Mouse (Mus musculus): ENCODE results near the gene Lpcat3. TPM values are rescaled to one million over a fixed set of nuclear protein-coding genes. Genes with fewer than 3 reads are reported as not detected.
"Not testable (repeated sequence)": the region's sequence is repeated elsewhere in the genome, so short reads cannot be mapped to it uniquely, and the experiment has no call there.

Gene Lpcat3
- total RNA-seq, 2 experiments from 2014 or later = 14.6 to 19.0 TPM

DNA sequence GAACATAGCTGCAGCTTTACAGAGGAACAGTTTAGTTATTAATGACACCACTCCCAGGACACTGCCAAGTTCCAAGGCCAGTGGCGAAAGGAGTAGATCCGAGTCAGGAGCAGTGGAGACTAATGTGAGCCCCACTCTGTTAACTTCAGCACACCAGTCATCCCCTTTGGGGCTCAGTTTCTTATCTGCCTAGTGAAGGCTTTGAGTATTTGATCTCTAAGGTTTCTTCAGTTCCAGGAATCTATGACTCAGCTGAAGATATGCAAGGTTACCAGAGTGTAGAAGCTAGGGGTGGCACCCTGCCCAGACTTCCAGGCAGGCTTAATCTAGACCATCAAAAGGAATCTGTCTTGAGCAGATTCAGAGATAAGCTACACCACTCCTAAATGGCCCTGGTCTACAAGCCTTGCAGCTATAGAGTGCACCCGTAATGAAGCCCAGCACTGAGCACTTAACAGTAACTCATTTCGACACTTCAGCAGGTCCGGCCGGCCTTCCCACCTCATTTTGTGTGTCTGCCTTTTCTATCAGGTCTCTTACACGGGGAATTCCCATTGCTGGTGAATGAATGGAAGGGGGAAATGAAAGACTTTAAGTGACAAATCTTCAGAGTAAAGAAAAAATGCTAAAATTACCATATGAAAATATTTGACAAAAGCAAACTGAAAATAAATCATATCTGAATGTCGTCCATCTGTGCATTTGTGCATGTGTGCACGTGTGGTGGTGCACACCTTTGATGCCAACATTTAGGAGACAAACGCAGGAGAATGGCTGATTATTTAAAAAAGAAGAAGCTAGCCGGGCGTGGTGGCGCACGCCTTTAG is 21.0 kb downstream of the Lpcat3 start:
- TF ChIP-seq CTCF (IDR thresholded peaks at IDR 0.05) = no peak
- Histone ChIP-seq H3K27ac (peak overlapping the region; percentile 55), H3K4me3 (no peak overlapping the region; the same call in 1 of the 2 replicates)
- intact Hi-C loops (cut with DNase I) = no loop called here
- peak; percentile 74 for DNase-seq

DNA sequence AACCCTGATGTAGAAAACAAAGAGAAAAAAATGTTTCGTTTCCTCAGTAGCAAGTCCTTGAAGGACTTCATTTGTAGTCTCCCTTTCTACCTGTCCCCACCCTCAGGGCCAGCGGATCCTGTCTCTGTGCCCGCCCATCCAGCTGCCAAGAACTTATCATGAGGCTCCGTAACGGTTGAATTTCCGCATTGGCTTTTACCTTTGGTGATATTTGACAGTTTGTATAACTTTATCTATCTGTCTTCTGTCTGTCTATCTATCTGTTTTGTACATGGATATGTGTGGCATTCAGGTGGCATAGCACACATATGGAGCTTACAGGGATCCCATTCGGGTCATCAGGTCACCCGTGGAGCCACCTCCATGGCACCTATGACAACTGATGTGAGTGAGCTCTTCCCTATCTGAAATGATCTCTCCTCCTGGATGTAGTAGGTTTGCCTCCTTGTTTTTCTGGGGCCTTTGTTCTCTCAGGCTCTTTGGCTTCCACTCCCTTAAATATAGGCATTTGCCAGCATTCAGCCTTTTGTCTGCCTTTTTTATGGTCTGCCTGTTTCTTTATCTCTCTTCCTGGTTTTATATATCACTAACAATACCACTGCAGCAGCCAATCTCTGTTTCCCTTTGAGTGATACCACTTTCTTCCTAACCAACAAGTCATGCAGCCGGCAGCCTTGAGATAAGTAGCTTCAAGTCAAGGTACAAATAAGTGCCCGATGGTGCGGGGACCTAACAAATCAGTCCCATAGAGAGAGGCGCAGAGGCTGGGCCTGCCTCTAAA is 23.0 kb downstream of the Lpcat3 start:
- no peak overlapping the region for H3K27ac ChIP-seq
- no peak for DNase-seq
- intact Hi-C loops (cut with DNase I) = no loop called here
- H3K4me3 ChIP-seq = no peak overlapping the region
- no peak for TF ChIP-seq CTCF (IDR thresholded peaks at IDR 0.05)

DNA sequence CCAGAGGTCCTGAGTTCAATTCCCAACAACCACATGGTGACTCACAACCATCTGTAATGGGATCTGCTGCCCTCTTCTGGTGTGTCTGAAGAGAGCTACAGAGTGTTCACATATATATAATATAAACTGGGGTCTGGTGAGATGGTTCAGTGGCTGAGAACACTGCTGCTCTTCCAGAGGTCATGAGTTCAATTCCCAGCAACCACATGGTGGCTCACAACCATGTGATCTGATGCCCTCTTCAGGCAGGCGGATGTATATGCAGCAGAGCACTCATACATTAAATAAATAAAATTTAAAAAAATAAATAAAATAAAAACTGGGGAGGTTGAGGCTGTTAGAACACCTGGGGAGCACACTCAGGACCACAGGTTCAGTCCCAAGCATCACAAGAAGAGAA is 23.8 kb downstream of the Lpcat3 start:
- H3K4me3 ChIP-seq; H3K27ac ChIP-seq; DNase-seq; intact Hi-C loops (cut with DNase I): not testable (repeated sequence)
- TF ChIP-seq CTCF (IDR thresholded peaks at IDR 0.05) = peak; percentile 29

DNA sequence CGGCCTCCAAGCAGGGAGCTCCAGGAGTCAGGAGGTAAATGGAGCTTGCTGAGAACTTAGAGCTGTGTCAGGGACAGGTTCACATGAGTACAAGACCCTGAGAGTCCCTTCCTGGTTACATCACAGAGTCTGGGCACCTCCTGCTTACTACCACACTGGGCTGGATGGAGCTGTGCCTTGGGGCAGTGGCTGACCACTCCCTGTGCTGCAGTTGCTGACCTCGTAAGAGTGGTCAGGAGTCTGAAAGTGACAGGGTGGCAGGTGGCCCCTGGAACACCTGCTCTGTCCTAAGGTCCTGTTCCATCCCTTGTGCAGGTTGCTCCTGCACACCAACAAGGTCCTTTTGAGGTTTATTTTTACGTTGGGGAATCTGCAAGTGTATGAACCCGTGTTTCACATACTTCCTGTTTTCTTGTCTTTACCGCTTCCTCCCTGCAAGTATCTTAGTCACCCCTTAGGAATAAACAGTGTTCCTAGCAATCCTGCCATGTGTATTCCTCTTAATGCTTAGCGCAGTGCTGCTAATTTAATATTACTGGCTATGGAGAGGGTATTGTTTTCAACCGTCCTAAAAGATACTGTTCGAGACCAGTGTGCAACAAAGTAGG is 25.4 kb downstream of the Lpcat3 start:
- H3K27ac ChIP-seq = no peak overlapping the region

DNA sequence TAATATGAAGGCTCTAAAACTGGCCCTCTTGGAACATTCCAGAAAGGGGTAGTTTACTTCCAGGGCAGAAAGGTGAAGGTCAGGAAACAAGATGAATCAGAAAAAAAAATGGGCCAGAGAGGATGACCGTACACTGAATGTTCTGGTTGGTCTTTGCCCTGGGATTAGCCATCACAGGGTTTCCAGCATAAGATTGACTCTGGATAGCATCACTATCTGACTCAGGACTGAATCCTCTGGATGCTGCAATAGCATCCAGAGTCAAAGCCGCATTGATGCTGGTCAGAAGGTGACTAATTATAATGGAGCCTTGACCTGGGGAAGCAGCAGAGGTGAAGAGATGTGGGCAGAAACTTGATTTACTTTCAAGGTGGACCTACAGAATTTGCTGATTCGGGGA is 26.2 kb downstream of the Lpcat3 start:
- TF ChIP-seq CTCF (IDR thresholded peaks at IDR 0.05) = no peak
- intact Hi-C loops (cut with DNase I) = no loop called here
- Histone ChIP-seq H3K4me3 (no peak overlapping the region), H3K27ac (no peak overlapping the region)
- no peak for DNase-seq

More for the DNA sequence above, 25.4 kb downstream of the Lpcat3 start:
- H3K4me3 ChIP-seq = no peak overlapping the region
- intact Hi-C loops (cut with DNase I) = no loop called here
- TF ChIP-seq CTCF (IDR thresholded peaks at IDR 0.05) = no peak
- DNase-seq = no peak

DNA sequence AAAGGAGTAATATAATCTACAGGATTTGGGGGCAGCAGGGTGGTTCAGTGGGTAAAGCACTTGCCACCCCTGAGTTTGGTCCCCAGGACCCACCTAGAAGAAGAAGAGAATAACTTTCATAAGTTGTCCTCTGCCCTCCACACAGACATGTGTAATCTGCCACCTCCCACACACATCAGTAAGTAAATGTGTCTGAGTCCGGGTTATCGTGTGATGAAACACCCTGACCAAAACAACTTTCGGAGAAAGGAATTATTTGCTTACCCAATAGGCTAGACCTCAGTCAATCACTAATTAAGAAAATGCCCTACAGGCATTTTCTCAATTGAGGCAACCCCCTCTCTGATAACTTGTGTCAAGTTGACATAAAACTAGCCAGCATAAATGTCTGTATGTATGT is 27.7 kb downstream of the Lpcat3 start:
- DNase-seq = no peak
- no peak for TF ChIP-seq CTCF (IDR thresholded peaks at IDR 0.05)
- no peak overlapping the region for H3K27ac ChIP-seq
- intact Hi-C loops (cut with DNase I) = no loop called here
- H3K4me3 ChIP-seq = no peak overlapping the region

DNA sequence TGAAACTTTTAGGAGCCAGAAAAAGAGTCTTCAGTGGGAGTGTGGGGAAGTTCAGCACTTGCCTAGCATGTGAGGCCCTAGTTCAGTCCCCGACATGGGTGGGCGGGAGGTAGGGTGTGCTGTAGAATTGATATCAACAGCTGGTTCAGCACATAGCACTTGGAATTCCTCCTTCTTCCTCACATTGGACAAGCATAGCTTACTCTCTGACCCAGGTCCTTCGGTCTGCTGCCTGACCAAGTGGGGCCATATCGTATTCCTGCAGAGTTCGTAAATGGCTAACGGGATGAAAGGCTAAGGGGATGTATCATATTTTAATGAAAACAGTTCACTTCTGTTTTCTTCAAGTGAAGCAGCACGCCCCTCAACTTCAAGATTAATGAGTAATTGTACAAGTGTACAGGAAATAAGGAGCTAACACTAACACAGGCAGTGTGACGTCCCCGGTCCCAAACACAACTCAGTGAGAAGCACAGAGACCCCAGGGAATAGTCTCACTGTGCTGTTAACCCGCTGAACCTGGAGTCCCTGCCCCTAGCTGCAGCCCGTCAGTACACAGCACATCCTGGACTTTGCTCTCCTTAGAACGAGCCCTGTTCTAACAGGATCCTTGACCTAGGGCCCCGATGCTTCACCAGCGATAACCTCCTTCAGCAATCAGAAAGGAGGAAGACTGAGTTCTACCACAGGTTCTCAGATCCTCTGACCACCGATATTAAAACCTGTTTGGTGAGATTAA is 30.6 kb downstream of the Lpcat3 start:
- H3K27ac ChIP-seq = peak overlapping the region; percentile 75
- TF ChIP-seq CTCF (IDR thresholded peaks at IDR 0.05) = no peak
- intact Hi-C loops (cut with DNase I) = no loop called here
- no peak for DNase-seq
- no peak overlapping the region for H3K4me3 ChIP-seq

DNA sequence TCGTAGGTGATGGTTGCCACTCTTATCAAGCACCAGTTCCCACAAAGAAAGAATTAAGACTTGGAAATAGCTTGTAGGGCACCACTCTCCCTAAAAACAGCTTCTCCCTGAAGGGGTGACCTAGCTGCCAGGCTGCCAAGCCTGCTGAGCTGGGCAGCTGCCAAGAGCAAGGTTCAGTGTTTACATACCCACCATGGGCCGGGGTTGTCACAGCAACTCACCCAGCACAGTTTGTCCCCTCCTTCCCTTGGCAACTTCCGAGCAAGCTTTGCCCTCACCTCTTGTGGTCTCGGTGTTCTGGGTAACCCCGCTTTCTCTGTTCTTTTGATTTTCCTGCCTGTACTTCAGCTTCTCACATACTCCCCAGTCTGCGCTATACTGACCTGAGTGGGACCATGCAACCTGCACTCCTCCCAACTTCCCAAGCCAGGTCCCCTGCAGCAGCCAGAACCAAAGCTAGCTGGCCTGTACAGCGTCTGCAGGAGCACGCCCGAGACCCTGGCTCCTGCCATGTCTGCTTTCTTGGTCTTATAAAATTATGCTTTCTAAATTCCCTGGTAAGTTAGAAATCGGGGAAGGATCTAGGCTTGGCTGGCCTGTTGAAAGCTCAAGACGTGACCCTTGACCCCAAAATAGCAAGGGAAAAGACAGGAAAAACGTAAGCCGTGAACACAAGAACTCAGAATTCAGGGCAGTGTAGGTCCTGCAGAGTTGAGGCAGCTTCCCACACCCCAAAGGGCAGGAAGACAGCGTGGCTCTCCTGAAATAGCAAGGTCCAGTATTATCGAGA is 31.5 kb downstream of the Lpcat3 start:
- DNase-seq = peak; percentile 66
- peak overlapping the region; percentile 75 for H3K27ac ChIP-seq

DNA sequence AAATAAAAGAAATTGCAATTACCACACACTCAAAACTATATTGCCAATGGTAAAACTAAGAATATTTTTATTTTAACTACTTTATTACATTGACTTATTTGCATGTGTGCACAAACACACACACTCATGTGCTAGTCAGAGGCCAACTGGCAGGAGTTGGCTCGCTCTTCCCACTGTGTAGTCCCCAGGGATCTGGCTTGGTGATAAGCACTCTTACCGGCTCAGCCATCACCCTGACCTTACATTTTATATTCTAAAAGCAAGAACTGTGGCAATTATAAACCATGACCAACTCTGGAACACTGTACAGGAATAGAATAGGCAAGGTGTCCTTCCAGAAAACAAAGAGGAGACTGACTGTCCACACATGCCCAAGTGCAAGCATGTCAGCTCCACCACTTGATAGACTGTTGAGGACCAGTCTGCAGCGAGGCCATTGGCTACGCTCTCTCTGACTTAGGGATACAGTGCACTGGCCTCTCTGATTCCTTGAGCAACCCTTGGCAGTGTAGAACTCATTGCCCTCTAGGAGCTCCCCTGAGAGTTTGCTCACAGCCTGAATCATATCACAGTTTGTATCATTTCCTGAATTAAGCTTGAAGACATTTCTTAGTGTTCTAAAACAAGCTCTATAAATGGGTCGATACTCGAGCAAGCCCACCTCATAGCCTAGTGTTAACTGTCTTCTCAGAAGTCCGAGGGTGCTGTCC is 33.8 kb downstream of the Lpcat3 start:
- H3K27ac ChIP-seq = peak overlapping the region; percentile 51
- no peak overlapping the region for H3K4me3 ChIP-seq
- no peak for DNase-seq
- no peak for TF ChIP-seq CTCF (IDR thresholded peaks at IDR 0.05)
- intact Hi-C loops (cut with DNase I) = no loop called here

More for the DNA sequence above, 31.5 kb downstream of the Lpcat3 start:
- intact Hi-C loops (cut with DNase I) = no loop called here
- TF ChIP-seq CTCF (IDR thresholded peaks at IDR 0.05) = no peak
- H3K4me3 ChIP-seq = no peak overlapping the region

DNA sequence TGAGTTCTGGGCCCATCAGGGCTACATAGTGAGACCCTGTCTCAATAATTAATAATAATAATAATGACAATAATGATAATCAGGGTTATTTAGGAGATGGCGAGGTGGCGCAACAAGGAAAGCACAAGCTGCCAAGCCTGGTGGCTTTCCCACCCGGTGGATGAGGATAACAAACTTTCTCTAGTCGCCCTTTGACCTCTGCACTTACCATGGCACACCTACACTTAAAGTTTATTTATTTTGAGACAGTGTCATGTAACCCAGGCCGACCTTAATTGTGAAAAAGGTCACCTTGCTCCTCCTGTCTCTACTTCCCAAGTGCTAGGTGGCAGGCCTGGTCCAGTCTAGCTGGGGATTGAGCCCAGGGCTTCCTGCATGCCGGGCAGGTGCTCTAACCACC is 35.9 kb downstream of the Lpcat3 start:
- Histone ChIP-seq H3K27ac (no peak overlapping the region), H3K4me3 (no peak overlapping the region)
- TF ChIP-seq CTCF (IDR thresholded peaks at IDR 0.05) = no peak
- intact Hi-C loops (cut with DNase I) = no loop called here
- DNase-seq = no peak

DNA sequence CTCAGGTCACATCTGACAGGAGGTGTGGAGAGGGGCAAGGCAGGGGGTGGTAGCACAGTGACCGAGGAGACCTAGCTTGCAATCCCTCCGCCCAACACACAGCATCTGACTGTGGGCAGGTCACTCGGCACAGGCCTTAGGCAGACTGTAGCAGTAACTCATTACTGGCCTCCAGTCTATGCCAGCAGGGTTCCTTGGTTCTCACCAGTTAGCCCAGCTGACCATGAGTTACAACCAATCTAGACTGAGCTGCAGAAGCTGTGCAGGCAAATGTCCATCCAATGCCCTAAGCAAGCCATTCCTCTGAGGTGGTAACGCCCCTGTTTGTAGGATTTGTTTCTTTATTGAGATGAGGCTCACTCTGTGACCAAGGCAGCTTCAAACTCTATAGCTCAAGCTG is 36.5 kb downstream of the Lpcat3 start:
- no peak for DNase-seq
- intact Hi-C loops (cut with DNase I) = no loop called here
- peak overlapping the region; percentile 87; the same call in 1 of the 2 replicates for H3K27ac ChIP-seq
- no peak for TF ChIP-seq CTCF (IDR thresholded peaks at IDR 0.05)
- no peak overlapping the region for H3K4me3 ChIP-seq

Measured in gastrocnemius, adult 2 months (tissue).